Mouse (Mus musculus) lung, adult 2 months (tissue): ENCODE results near the gene Ajm1.

ENCODE experiments used
- CTCF ChIP-seq: fragments of 200-500 bp; IDR thresholded peaks from 2 replicates; pipeline ENCODE4 v1.5.1; 2011; ENCODE audit warnings: mild to moderate bottlenecking, low read length, control low read depth; ENCODE audit not compliant: insufficient read depth
- POLR2A ChIP-seq: fragments of 200-500 bp; IDR thresholded peaks from 2 replicates; pipeline ENCODE4 v1.6.1; 2011; ENCODE audit warnings: low read depth, mild to moderate bottlenecking, control low read depth, low read length, borderline replicate concordance; ENCODE audit errors: extremely low read depth

- TF ChIP-seq CTCF (no peak), POLR2A (no peak)
Measured at GRCm38 (mm10) chr2:25566558-25566957, 15.0 kb downstream of the Ajm1 start.
